Mouse (Mus musculus) myocyte (in vitro differentiated cells): ENCODE measurements at regions not wholly inside any gene's neighbourhood (a gene's known extent, or its start where the extent isn't known, plus 50 kb on each side); places are given as distances from the start of the nearest gene placed in this dataset.

Experiments used
- H3K27me3 ChIP-seq: one replicate; pipeline ENCODE4 v1.6.1; 2011; ENCODE audit not compliant: control insufficient read depth, insufficient read depth, insufficient read length
- H3K36me3 ChIP-seq: one replicate; pipeline ENCODE4 v1.6.1; 2011; ENCODE audit not compliant: control insufficient read depth, insufficient read depth
- H3K4me2 ChIP-seq: one replicate; pipeline ENCODE4 v1.6.1; 2011; ENCODE audit warnings: low read depth, control low read depth
- H3K4me3 ChIP-seq: one replicate; pipeline ENCODE4 v1.5.1; 2011; ENCODE audit warnings: mild to moderate bottlenecking, control low read depth, moderate library complexity
- H3K79me2 ChIP-seq: one replicate; pipeline ENCODE4 v1.6.1; 2011; ENCODE audit not compliant: control insufficient read depth, insufficient read depth
- H3ac ChIP-seq: one replicate; pipeline ENCODE4 v1.6.1; 2011; ENCODE audit not compliant: control insufficient read depth, insufficient read length
- CEBPB ChIP-seq: IDR thresholded peaks from 2 replicates; pipeline ENCODE4 v1.6.1; 2011; ENCODE audit warnings: mild to moderate bottlenecking, moderate library complexity; ENCODE audit not compliant: poor library complexity, insufficient read depth, severe bottlenecking
- E2F4 ChIP-seq: IDR thresholded peaks from one replicate; pipeline ENCODE4 v1.6.1; 2011; ENCODE audit warnings: mild to moderate bottlenecking, control low read depth, moderate library complexity; ENCODE audit not compliant: insufficient read depth
- MAX ChIP-seq: IDR thresholded peaks from one replicate; pipeline ENCODE4 v1.6.1; 2011; ENCODE audit warnings: low read depth, mild to moderate bottlenecking, control low read depth
- MYOD1 ChIP-seq, 3 experiments: IDR thresholded peaks; one replicate each; pipeline ENCODE4 v1.6.1; 2011; ENCODE audit warnings: control low read depth in 2 of 3, low read depth in 2 of 3, mild to moderate bottlenecking in 2 of 3, moderate library complexity in 1 of 3; ENCODE audit not compliant: insufficient read length in 2 of 3, control insufficient read depth in 1 of 3
- MYOG ChIP-seq, 3 experiments: IDR thresholded peaks; one replicate each; pipeline ENCODE4 v1.6.1; 2011; ENCODE audit warnings: control low read depth in 2 of 3, low read depth in 2 of 3, mild to moderate bottlenecking in 2 of 3; ENCODE audit not compliant: insufficient read length in 2 of 3, control insufficient read depth in 1 of 3, insufficient read depth in 1 of 3
- POLR2A ChIP-seq: IDR thresholded peaks from one replicate; pipeline ENCODE4 v1.6.1; 2011; ENCODE audit warnings: low read depth, mild to moderate bottlenecking, control low read depth, moderate library complexity; ENCODE audit not compliant: insufficient read length
- POLR2AphosphoS2 ChIP-seq: IDR thresholded peaks from one replicate; pipeline ENCODE4 v1.6.1; 2011; ENCODE audit warnings: low read depth, control low read depth; ENCODE audit not compliant: insufficient read length
- REST ChIP-seq: IDR thresholded peaks from one replicate; pipeline ENCODE4 v1.6.1; 2011; ENCODE audit warnings: mild to moderate bottlenecking, control low read depth, moderate library complexity; ENCODE audit not compliant: insufficient read depth, insufficient read length
- SRF ChIP-seq: IDR thresholded peaks from one replicate; pipeline ENCODE4 v1.6.1; 2011; ENCODE audit warnings: low read depth; ENCODE audit not compliant: control insufficient read depth, insufficient read length
- TCF12 ChIP-seq: IDR thresholded peaks from one replicate; pipeline ENCODE4 v1.6.1; 2011; ENCODE audit warnings: mild to moderate bottlenecking, control low read depth; ENCODE audit not compliant: poor library complexity, insufficient read depth, severe bottlenecking
- TCF3 ChIP-seq: IDR thresholded peaks from one replicate; pipeline ENCODE4 v1.6.1; 2011; ENCODE audit warnings: low read depth, control low read depth; ENCODE audit not compliant: insufficient read length
- USF1 ChIP-seq: IDR thresholded peaks from one replicate; pipeline ENCODE4 v1.6.1; 2011; ENCODE audit warnings: low read depth, mild to moderate bottlenecking, control low read depth, moderate library complexity

GRCm38 (mm10) chr2:167781496-167781895, 91.9 kb upstream of the Tmem189 start:
- no peak for TF ChIP-seq E2F4
- no peak for TF ChIP-seq MAX
- TF ChIP-seq TCF3 = no peak
- Histone ChIP-seq H3K27me3 (no peaks in the 10 kb centered on the region), H3ac (no peak overlapping the region), H3K4me3 (no peak overlapping the region), H3K4me2 (no peak overlapping the region), H3K79me2 (peaks cover 29% of the 10 kb centered on the region), H3K36me3 (no peaks in the 10 kb centered on the region)

- Histone ChIP-seq H3K4me3 (peak overlapping the region; percentile 48), H3K79me2 (peaks cover 29% of the 10 kb centered on the region)
- no peak for TF ChIP-seq POLR2AphosphoS2
- no peak for TF ChIP-seq MYOG (IDR thresholded peaks at IDR 0.05; ENCODE audit: control insufficient read depth in 1 of 3, insufficient read depth in 1 of 3, insufficient read length in 2 of 3, low read depth in 2 of 3)
- TF ChIP-seq TCF12 = no peak
- no peak for TF ChIP-seq SRF
- no peak for TF ChIP-seq REST
- no peak for TF ChIP-seq TCF3
Measured at GRCm38 (mm10) chr2:167778691-167779090, 89.1 kb upstream of the Tmem189 start.

DNA sequence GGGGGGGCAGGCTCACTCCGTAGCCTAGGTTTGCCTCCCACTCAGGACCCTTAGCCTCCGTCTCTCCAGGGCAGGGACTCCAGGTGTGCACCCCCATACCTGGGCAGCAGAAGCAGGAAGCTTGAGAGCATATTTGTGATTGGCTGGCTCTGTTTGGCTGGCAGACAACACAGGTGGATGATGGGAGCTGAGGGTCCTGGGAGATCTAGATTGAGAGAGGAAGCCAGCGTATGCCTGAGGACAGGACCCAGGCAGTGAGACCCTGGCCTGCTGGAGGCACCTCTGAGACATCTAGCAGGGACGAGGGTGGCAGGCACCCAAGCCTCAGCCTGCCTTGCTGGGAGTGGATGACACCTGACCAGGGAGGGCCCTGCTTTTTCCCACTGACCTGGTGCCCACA, 88.6 kb upstream of the Tmem189 start:
- Histone ChIP-seq H3K27me3 (no peaks in the 10 kb centered on the region), H3K4me2 (peak overlapping the region; percentile 97), H3K4me3 (peak overlapping the region; percentile 48), H3K79me2 (peaks cover 29% of the 10 kb centered on the region), H3ac (peak overlapping the region; percentile 28), H3K36me3 (no peaks in the 10 kb centered on the region)
- TF ChIP-seq MYOD1 (IDR thresholded peaks at IDR 0.05; ENCODE audit: control insufficient read depth in 1 of 3, insufficient read length in 2 of 3, low read depth in 2 of 3) (no peak), TCF12 (no peak), MYOG (IDR thresholded peaks at IDR 0.05; ENCODE audit: control insufficient read depth in 1 of 3, insufficient read depth in 1 of 3, insufficient read length in 2 of 3, low read depth in 2 of 3) (no peak), SRF (no peak), TCF3 (no peak), POLR2AphosphoS2 (no peak), REST (no peak), USF1 (no peak), E2F4 (no peak), POLR2A (no peak), CEBPB (no peak), MAX (no peak)

More at GRCm38 (mm10) chr2:167778691-167779090, 89.1 kb upstream of the Tmem189 start:
- H3K36me3 ChIP-seq = no peaks in the 10 kb centered on the region
- H3K27me3 ChIP-seq = no peaks in the 10 kb centered on the region
- peak overlapping the region; percentile 97 for H3K4me2 ChIP-seq
- peak overlapping the region; percentile 23 for H3ac ChIP-seq

DNA sequence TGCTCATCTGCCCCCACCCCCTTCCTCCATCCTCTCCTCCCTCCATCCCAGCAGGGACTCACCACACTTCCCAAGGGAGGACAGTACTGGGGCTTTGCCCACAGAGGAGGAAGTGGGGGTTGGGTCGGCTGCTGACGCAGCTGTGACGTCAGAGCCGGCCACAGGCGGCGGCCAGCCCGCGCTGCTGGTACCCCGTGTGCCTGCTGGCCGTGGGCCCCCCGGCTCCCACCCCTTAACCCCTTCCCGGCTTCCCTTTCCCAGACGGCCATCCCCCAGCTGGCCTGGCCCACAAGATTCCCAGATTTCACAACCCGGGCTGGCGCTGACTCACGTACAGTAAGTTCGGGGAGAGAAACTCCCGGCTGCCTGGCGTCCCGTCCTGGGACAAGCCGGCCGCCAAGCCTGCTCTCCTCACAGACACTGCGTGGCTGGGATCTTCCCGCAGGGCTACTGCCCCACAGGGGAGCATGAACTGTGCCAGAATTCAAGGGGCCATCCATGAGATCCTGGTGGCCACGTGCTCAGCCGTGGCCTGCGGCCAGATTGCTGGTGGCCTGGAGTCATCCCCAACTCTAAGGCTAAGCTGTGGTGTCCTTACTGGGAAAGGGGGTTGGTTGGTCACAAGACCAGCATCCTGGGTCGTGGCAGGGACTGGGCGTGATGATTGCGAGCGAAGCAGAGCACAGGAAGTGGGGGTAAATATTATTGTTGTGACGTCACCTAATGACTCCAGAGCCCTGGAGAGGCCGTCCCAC, 87.9 kb upstream of the Tmem189 start:
- H3K4me3 ChIP-seq = peak overlapping the region; percentile 48
- TF ChIP-seq MAX = peak; percentile 9
- TF ChIP-seq TCF3 = no peak
- peak; percentile 74 for TF ChIP-seq USF1
- TF ChIP-seq POLR2A = peak; percentile 60
- peak in 2 of 3 experiments; percentile 11 to 51 for TF ChIP-seq MYOD1 (IDR thresholded peaks at IDR 0.05; ENCODE audit: control insufficient read depth in 1 of 3, insufficient read length in 2 of 3, low read depth in 2 of 3)
- TF ChIP-seq SRF = no peak
- TF ChIP-seq POLR2AphosphoS2 = peak; percentile 66
- no peak for TF ChIP-seq E2F4
- TF ChIP-seq MYOG (IDR thresholded peaks at IDR 0.05; ENCODE audit: control insufficient read depth in 1 of 3, insufficient read depth in 1 of 3, insufficient read length in 2 of 3, low read depth in 2 of 3) = peak in 1 of 3 experiments; percentile 26
- peak; percentile 85 for TF ChIP-seq CEBPB
- no peak for TF ChIP-seq REST
- no peak for TF ChIP-seq TCF12
- peak overlapping the region; percentile 28 for H3ac ChIP-seq
- H3K4me2 ChIP-seq = peak overlapping the region; percentile 97
- no peaks in the 10 kb centered on the region for H3K27me3 ChIP-seq
- H3K36me3 ChIP-seq = no peaks in the 10 kb centered on the region
- peaks cover 29% of the 10 kb centered on the region for H3K79me2 ChIP-seq
